Mouse (Mus musculus): ENCODE data around the gene Ceacam19. TPM values are rescaled to one million over a fixed set of nuclear protein-coding genes. Genes with fewer than 3 reads are reported as not detected.

The Ceacam19 gene
- total RNA-seq, 2 experiments from 2014 or later: not detected

DNA sequence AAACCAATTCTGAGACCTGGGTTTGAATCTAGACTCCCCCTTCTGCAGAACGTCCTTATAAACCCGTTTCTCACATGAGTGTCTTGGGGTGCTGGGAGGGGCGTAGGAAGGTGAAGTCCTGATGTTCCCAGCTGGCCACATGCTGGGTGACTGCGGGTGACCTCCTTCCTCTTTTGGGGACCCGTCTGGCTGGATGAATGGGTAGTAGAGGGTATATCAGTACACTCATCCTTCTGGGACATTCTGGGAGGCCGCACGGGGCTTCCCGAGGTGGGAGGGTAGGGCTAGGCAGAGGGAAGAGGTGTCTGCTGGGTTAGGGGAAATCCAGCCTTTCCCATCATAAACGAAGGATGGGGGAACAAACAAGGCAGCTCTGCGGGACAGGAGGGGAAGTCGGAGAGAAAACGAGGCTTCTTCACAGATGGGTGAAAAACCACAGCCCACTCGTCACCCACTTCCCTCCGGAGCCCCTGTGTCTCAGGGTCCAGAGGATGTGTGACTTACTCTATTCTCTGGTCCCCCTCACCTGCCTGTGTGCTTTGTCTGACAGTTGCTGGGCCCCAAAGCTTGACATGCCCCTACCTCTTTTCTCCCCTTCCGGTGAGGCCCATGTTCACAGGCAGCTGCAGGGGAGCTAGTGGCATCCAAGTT is 43.1 kb downstream of the Ceacam19 start:
- DNase-seq (ENCODE audit: low spot score): no peak
- intact Hi-C loops (cut with DNase I): loop anchor here (1.0 kb wide), 1 partner anchor 95 kb away; no protein-coding TSS in a partner anchor

DNA sequence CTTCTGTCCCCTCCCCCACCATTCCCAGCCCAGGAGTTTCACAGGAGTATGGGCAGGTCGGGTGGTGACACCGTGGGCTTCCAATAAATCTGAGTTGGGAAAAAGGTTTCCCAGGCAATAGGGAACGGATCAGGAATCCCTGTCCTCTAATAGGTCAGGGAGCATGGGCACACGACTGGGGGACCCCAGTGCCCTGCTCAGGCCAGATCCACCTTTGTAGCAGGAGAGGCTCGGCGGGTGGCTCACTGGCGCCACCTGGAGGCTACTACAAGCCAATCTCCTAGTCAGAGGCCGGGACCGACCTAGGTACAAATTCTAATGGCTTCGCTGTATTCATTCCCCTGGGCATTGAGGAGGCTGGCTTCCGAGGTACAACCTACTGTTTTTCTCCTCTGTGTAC is 44.2 kb downstream of the Ceacam19 start:
- intact Hi-C loops (cut with DNase I): loop anchor here (1.0 to 2.0 kb wide), 2 partner anchors 29 to 40 kb away; no protein-coding TSS in a partner anchor
- no peak for DNase-seq (ENCODE audit: low spot score)

DNA sequence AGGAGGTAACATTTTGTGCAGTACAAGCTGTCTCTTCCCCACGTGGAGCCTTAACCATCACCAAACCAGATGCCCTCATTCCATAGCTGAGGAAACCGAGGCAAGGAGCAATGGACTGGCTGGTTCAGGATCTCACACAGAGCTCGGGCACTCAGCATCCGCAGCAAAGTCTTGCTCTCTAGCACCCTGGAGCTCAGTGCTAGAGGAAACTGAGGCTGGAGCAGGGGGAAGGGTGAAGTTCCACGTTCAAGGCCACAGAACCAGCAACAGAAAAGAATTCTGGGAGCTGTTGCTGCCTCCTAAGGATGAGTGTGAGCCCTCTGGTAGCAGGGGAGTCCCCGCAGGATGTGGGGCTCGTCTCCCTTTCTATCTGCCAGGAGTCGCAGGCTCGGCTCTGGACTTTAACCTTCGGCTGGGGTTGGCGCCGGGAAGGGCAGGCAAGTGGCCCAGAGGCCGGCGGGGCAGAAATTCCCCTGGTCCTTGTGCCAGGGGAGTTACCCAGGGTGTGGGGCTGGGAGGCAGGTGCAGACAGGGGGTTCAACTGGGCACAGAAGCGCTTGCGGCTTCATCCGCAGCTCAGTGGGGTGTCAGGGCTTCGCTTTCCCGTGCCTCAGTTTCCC is 44.8 kb downstream of the Ceacam19 start:
- no peak for DNase-seq (ENCODE audit: low spot score)
- intact Hi-C loops (cut with DNase I): loop anchor here (1.0 to 2.0 kb wide), 2 partner anchors 30 to 40 kb away; no protein-coding TSS in a partner anchor

DNA sequence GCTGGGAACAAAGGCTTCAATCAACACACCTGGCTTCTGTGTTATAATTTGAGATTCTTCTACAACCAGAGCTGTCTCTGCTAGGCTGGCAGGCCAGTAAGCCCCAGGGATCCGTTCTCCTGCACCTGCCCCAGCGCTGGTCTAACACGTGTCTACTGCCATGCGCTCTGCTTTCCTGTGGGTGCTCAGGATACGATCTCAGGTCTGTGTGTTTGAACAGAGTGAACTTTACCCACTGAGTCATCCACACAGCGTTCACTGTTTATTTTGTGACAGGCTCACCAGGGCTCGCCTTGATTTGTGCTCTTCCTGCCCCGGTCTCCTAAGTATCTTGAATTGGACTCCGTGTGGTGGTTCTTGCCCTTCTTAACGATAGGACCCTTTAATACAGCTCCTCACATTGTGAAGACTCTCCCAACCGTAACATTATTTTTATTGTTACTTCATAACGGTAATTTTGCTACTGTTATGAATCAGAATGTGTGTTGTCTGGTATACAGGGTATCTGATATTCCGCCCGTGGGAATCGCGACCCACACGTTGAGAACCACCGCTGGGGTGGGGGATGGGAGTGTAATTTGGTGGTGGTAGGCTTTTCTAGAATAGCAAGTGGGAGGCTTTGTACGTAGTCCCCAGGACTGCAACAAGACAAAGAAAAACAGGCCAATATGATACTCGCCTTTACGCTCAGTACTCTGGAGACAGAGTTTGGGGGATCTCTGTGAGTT is 45.9 kb downstream of the Ceacam19 start:
- intact Hi-C loops (cut with DNase I): loop anchor here (2.0 kb wide), 1 partner anchor 31 kb away; no protein-coding TSS in a partner anchor
- no peak for DNase-seq (ENCODE audit: low spot score)

DNA sequence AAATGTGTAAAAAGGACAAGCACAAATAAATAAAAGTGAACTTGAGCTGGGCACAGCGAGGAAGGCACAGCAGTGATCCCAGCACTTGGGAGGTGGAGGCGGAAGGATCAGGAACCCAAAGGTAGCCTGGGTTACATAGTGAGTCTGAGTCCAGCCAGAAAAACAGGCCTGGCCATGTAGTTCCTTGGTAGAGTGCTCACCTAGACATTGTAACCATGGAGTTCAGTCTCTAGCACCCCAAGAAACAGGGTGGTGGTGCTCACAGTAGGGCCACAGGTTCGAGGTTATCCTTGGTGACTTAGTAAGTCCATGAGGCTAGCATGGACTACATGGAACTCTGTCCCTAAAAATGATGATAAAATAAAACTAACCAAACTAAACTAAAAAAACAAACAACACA is 46.8 kb downstream of the Ceacam19 start:
- intact Hi-C loops (cut with DNase I): no loop called here
- no peak for DNase-seq (ENCODE audit: low spot score)

DNA sequence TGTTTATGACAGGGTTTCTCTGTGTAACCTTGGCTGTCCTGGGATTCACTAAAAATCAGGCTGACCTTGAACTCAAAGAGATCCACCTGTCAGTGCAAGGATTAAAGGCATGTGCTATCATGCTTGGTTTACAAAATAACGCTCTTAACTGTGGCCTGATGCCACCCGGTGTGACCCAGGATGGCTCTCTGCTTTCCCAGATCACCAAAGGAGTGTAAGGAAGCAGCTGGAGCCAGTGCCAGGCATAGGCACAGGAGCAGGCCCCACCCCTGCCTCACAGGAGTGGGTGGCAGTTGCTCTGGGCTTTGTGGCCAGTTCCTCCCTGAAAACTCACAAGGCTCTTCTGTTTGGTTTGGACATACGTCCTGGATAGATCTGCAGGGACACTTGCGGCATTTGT is 47.4 kb downstream of the Ceacam19 start:
- DNase-seq (ENCODE audit: low spot score): no peak
- intact Hi-C loops (cut with DNase I): no loop called here

DNA sequence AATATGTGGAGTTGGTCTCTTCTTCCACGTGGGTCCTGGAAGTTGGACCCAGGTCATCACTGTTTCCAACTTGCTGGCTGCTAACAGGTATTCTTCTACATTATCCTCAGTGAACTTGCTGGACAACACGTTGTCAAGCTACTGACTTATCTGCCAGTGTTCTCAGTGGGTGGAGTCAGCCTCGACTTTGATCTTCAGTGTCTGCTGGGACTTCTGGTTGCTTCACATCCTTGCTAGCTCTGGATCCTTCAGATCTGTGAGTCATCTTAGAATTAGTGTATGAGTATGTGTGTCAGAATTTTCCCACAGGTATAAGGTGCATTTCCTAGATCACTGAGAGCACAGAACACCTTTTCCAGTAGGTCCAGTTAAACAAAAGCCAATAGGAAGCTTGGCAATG is 50.9 kb downstream of the Ceacam19 start:
- no peak for DNase-seq (ENCODE audit: low spot score)
- intact Hi-C loops (cut with DNase I): no loop called here

DNA sequence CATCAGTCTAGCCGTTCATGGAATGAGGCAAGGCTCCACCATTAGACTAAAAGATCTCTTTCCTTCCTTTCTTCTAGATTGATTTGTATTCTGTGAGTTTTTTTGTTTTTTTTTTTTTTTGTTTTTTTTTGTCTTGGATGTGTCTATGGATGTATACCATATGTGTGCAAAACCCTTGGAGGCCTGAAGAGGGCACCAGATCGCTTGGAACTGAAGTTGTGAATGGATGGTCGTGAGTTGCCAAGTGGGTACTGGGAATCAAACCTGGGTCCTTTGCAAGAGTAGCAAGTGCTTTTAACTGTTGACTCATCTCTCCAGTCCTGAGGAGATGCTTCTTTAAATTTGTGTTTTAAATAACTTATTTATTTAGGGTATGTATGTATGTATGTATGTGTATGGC is 53.7 kb downstream of the Ceacam19 start:
- DNase-seq (ENCODE audit: low spot score): no peak
- intact Hi-C loops (cut with DNase I): no loop called here

DNA sequence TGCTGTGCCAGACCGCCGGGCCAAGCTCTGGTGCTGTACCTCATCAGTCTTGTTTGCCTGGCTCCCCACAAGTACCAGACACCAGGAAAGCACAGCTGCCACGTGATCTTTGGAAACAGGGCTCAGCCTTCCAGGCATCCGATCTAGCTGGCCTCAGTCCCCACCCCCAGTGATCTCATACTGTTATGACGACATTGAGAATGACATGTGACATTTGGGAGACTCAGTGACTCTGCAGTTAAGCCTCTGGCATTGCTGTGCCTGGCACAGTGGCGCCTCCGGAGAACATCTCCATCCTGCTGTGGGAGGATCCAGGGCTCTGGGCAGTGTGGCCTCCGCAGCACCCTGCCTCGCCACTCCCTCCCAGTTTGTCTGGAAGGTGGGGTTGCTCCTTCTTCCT is 55.9 kb downstream of the Ceacam19 start:
- DNase-seq (ENCODE audit: low spot score): no peak
- intact Hi-C loops (cut with DNase I): no loop called here

DNA sequence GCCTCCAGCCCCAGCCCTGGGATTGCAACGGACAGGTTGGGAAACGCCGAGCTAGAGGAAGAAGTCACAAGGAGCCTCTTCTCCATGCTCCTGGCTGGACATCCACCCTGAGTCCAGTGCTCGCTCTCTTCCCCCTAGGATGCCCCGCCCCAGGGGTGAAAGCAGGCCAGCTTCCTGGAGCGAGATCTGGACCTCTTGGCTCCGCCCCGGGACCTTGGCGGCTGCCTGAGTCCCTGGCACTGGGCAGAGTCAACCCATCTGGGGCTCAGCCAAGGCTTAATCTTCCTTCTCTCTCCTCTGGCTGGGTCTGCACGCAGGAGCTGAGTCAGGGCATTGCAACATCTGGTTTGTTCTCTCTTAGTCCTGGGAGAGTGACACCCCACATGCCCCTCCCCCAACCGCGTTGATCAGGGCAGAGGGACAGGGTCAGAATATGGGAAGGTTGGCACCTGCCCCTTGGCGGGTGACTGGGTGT is 57.0 kb downstream of the Ceacam19 start:
- peak; percentile 92 for DNase-seq (ENCODE audit: low spot score)
- intact Hi-C loops (cut with DNase I): no loop called here

DNA sequence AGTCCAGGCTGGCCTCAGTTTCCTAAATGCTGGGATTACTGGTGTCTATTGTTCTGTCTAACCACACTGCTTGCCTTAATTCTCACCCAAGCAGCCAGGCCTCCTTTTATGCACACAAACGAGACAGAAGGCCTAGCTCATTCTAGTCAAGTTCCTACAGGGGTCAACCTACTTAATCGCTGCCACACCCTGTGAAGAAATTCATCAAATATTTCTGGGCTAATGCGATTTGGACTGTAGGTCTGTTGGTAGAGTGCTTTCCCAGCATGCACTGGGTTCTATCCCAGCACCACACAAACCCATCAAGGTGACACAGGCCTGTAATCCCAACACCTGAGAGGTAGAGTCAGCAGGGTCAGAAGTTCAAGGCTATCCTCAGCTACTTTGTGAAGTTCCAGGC is 58.1 kb downstream of the Ceacam19 start:
- intact Hi-C loops (cut with DNase I): no loop called here
- no peak for DNase-seq (ENCODE audit: low spot score)

DNA sequence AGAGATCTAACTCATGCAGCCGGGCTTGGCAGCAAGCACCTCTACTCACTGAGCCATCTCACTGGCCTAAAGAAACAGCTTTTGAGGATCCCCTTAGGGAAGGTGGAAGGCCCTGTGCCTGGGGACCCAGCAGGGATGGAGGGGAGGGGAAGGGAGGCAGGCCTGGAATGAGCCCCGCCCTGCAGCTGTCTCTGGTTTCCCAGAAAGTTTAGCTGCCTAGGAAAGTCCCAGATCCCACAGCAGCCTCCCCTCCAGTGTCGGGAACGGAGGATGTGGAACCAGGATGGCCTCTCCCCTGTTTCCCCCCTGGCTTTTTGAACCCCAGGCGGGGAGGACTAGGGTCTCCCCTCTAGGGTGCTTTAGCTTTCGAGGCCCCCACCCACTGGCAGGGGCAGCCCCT is 61.0 kb downstream of the Ceacam19 start:
- intact Hi-C loops (cut with DNase I): no loop called here
- DNase-seq (ENCODE audit: low spot score): no peak

Other genes starting within 250 kb of the Ceacam19 start
- gene Clptm1, start 222.9 kb downstream of the Ceacam19 start, total RNA-seq (2021): 10 to 100 TPM; 65.6 to 72.3 TPM
- gene Apoc2, start 210.0 kb downstream of the Ceacam19 start, total RNA-seq (2021): not detected
- not detected for gene Gm44805, start 206.5 kb downstream of the Ceacam19 start, total RNA-seq (2021)
- gene Apoc4, start 206.5 kb downstream of the Ceacam19 start, total RNA-seq (2021): not detected
- gene Apoc1, start 195.3 kb downstream of the Ceacam19 start, total RNA-seq (2021): 1 to 10 TPM; 1.4 to 2.2 TPM
- gene Apoe, start 188.8 kb downstream of the Ceacam19 start, total RNA-seq (2021): 100 to 1,000 TPM; 309 to 319 TPM
- gene Tomm40, start 172.5 kb downstream of the Ceacam19 start, total RNA-seq (2021): 100 to 1,000 TPM; 112 to 113 TPM
- gene Nectin2, start 137.5 kb downstream of the Ceacam19 start, total RNA-seq (2021): 10 to 100 TPM; 31.1 to 31.9 TPM
- gene Bcam, start 116.9 kb downstream of the Ceacam19 start, total RNA-seq (2021): 100 to 1,000 TPM; 220 to 229 TPM
- under 1 TPM in 1 of 2 experiments, not detected in 1; 0.73 TPM for gene Cblc, start 91.2 kb downstream of the Ceacam19 start, total RNA-seq (2021)
- 1 to 10 TPM; 3.0 to 3.9 TPM for gene Bcl3, start 65.2 kb downstream of the Ceacam19 start, total RNA-seq (2021)
- not detected for gene Gm19345, start 36.0 kb downstream of the Ceacam19 start, total RNA-seq (2021)
- under 1 TPM in 1 of 2 experiments, not detected in 1; 0.42 TPM for gene Ceacam16, start 26.7 kb downstream of the Ceacam19 start, total RNA-seq (2021)
- gene Pvr, start 33.2 kb upstream of the Ceacam19 start, total RNA-seq (2021): 10 to 100 TPM; 19.3 to 20.1 TPM
- 1 to 10 TPM; 1.8 to 2.8 TPM for gene Igsf23, start 62.8 kb upstream of the Ceacam19 start, total RNA-seq (2021)
- gene Ceacam20, start 77.4 kb upstream of the Ceacam19 start, total RNA-seq (2021): not detected
- not detected for gene Nlrp9b, start 103.5 kb upstream of the Ceacam19 start, total RNA-seq (2021)
- gene Vmn1r91, start 211.7 kb upstream of the Ceacam19 start, total RNA-seq (2021): not detected
- not detected for gene Gm16442, start 234.6 kb upstream of the Ceacam19 start, total RNA-seq (2021)